Mouse (Mus musculus) ovary, adult 10 weeks (tissue): ENCODE results near the gene Trub2. TPM values are rescaled to one million over a fixed set of nuclear protein-coding genes. Genes with fewer than 3 reads are reported as not detected.

ENCODE experiments used
- polyA plus RNA-seq: library from polyadenylated mRNA; stranded (reverse); fragments of 350-450 nt; fragmentation: Illumina TruSeq; extraction: RNeasy Lipid Tissue Mini Kit (QIAGEN cat#74804); gene quantifications from one replicate; pipeline ENCODE4 v1.2.3, GENCODE M21; 2014

Trub2 gene
- polyA plus RNA-seq = 6.4 TPM

GRCm38 (mm10) chr2:29787937-29788681, at the start of gene Trub2:
Trub2 (minus strand) TSS chr2:29788502.

GRCm38 (mm10) chr2:29820025-29820817, 31.9 kb upstream of the Trub2 start, which contains the start of gene Urm1:
Urm1 (plus strand) TSS chr2:29820075.

GRCm38 (mm10) chr2:29802075-29802826, 13.9 kb upstream of the Trub2 start, which contains the start of gene Slc27a4:
Slc27a4 (plus strand) TSS chr2:29802634.

GRCm38 (mm10) chr2:29787104-29787917, 991 bp downstream of the Trub2 start, which contains the start of gene Coq4:
Coq4 (plus strand) TSS chr2:29787493.

GRCm38 (mm10) chr2:29751497-29751896, 36.8 kb downstream of the Trub2 start, which contains the start of gene Gm13420:
Gm13420 (minus strand) TSS chr2:29751685.

Other genes starting within 250 kb of the Trub2 start
- gene Rapgef1, start 168.8 kb downstream of the Trub2 start, polyA plus RNA-seq = 3.6 TPM
- not detected for gene Gm13420, start 36.8 kb downstream of the Trub2 start, polyA plus RNA-seq
- not detected for gene Gm13547, start 29.2 kb downstream of the Trub2 start, polyA plus RNA-seq
- gene Coq4, start 1.0 kb downstream of the Trub2 start, polyA plus RNA-seq = 2.2 TPM
- 1.1 TPM for gene Slc27a4, start 14.1 kb upstream of the Trub2 start, polyA plus RNA-seq
- 1.3 TPM for gene Urm1, start 31.6 kb upstream of the Trub2 start, polyA plus RNA-seq
- gene Cercam, start 80.7 kb upstream of the Trub2 start, polyA plus RNA-seq = 4.0 TPM
- 10.1 TPM for gene Odf2, start 100.7 kb upstream of the Trub2 start, polyA plus RNA-seq
- 10.7 TPM for gene Gle1, start 146.9 kb upstream of the Trub2 start, polyA plus RNA-seq
- 52.6 TPM for gene Sptan1, start 177.1 kb upstream of the Trub2 start, polyA plus RNA-seq